Mouse (Mus musculus) lung, postnatal 0 days (tissue): Measurements from ENCODE around the gene Gm21983. TPM values are rescaled to one million over a fixed set of nuclear protein-coding genes. Genes with fewer than 3 reads are reported as not detected.

Experiments
- ATAC-seq: fragments of 200-750 bp; cut with Nextera tagmentation; 2 replicates; pipeline ENCODE4 v1.8.0; 2017; ENCODE audit warnings: moderate library complexity
- DNase-seq: peaks from one replicate; pipeline ENCODE4 v3.0.0-alpha.2; 2016; ENCODE audit warnings: low spot score
- H3K27ac ChIP-seq: fragments of 300-500 bp; sonication (generic); 2 replicates; pipeline ENCODE4 v1.5.1; 2014; ENCODE audit warnings: antibody characterized with exemption, mild to moderate bottlenecking, low read length, mixed read lengths
- H3K27me3 ChIP-seq: fragments of 300-500 bp; sonication (generic); replicated peaks from 2 replicates; pipeline ENCODE4 v1.6.1; 2014; ENCODE audit warnings: low read length, mixed read lengths; ENCODE audit not compliant: insufficient read depth
- H3K36me3 ChIP-seq: fragments of 300-500 bp; sonication (generic); 2 replicates; pipeline ENCODE4 v1.6.1; 2014; ENCODE audit warnings: low read length, mixed read lengths; ENCODE audit not compliant: insufficient read depth
- H3K4me1 ChIP-seq: fragments of 300-500 bp; sonication (generic); 2 replicates; pipeline ENCODE4 v1.6.1; 2014; ENCODE audit warnings: antibody characterized with exemption, low read depth, low read length, mixed read lengths; ENCODE audit not compliant: insufficient read depth
- H3K4me2 ChIP-seq: fragments of 300-500 bp; sonication (generic); replicated peaks from 2 replicates; pipeline ENCODE4 v1.6.1; 2014; ENCODE audit warnings: low read depth, mild to moderate bottlenecking, low read length, moderate library complexity, mixed read lengths
- H3K4me3 ChIP-seq: fragments of 300-500 bp; sonication (generic); 2 replicates; pipeline ENCODE4 v1.5.1; 2014; ENCODE audit warnings: low read depth, low read length
- H3K9ac ChIP-seq: fragments of 300-500 bp; sonication (generic); replicated peaks from 2 replicates; pipeline ENCODE4 v1.6.1; 2014; ENCODE audit warnings: low read depth, mild to moderate bottlenecking
- H3K9me3 ChIP-seq: fragments of 300-500 bp; sonication (generic); 2 replicates; pipeline ENCODE4 v1.6.1; 2016; ENCODE audit warnings: low read length, mixed read lengths
- CTCF ChIP-seq: IDR thresholded peaks from 2 replicates; pipeline ENCODE4 v1.5.1; 2016; ENCODE audit warnings: antibody characterized with exemption, mild to moderate bottlenecking
- EP300 ChIP-seq: IDR thresholded peaks from 2 replicates; pipeline ENCODE4 v1.6.1; 2016; ENCODE audit warnings: antibody characterized with exemption, mild to moderate bottlenecking, control low read depth
- WGBS: fragments of 180-500 bp; shearing (Covaris S2); extraction: QIAGEN DNeasy Blood & Tissue Kit; methylation state at CpG from one replicate; pipeline ENCODE4 v1.1.7; 2014; 5-methylcytosine and 5-hydroxymethylcytosine counted together
- polyA plus RNA-seq: library from polyadenylated mRNA; unstranded; fragments of >200 nt; fragmentation: Nextera tagmentation; extraction: Ambion mirVana; gene quantifications from 2 replicates; pipeline ENCODE4 v1.2.1, GENCODE M21; 2015

Gm21983 gene
- polyA plus RNA-seq, 1 experiment from 2014 or later = not detected

GRCm38 (mm10) chr7:27193731-27194130 lies 12.8 kb upstream of the Gm21983 start:
- no peak for ATAC-seq
- 0 out of 2 replicates have a peak, but pooled peaks cover 8% of the 10 kb centered on the region for H3K4me1 ChIP-seq
- H3K36me3 ChIP-seq = peaks cover 29% of the 10 kb centered on the region
- no peaks in the 10 kb centered on the region for H3K27me3 ChIP-seq
- no peak for DNase-seq
- H3K4me2 ChIP-seq = no peak overlapping the region
- no peak overlapping the region for H3K27ac ChIP-seq
- no peaks in the 10 kb centered on the region for H3K9me3 ChIP-seq
- TF ChIP-seq EP300 (no peak), CTCF (no peak)
- no peak overlapping the region for H3K9ac ChIP-seq
- H3K4me3 ChIP-seq = no peak overlapping the region
- 70% methylated on average over 4 of the region's 4 CpGs for WGBS

- Histone ChIP-seq H3K4me3 (no peak overlapping the region), H3K36me3 (peaks cover 38% of the 10 kb centered on the region), H3K4me2 (no peak overlapping the region), H3K9ac (no peak overlapping the region), H3K27me3 (no peaks in the 10 kb centered on the region), H3K27ac (no peak overlapping the region), H3K4me1 (0 out of 2 replicates have a peak, but pooled peaks cover 8% of the 10 kb centered on the region), H3K9me3 (no peaks in the 10 kb centered on the region)
- DNase-seq (no peak), ATAC-seq (no peak)
- 97% methylated on average over 5 of the region's 5 CpGs for WGBS
- TF ChIP-seq CTCF (no peak), EP300 (no peak)
Measured at GRCm38 (mm10) chr7:27192434-27192833, 11.5 kb upstream of the Gm21983 start.

- TF ChIP-seq CTCF (peak; percentile 47), EP300 (no peak)
- no peak overlapping the region for H3K4me2 ChIP-seq
- no peaks in the 10 kb centered on the region for H3K27me3 ChIP-seq
- DNase-seq (no peak), ATAC-seq (0 out of 2 replicates have a peak, but pooled peaks have one; percentile 23)
- peaks cover 44% of the 10 kb centered on the region for H3K36me3 ChIP-seq
- no peak overlapping the region for H3K9ac ChIP-seq
- H3K4me1 ChIP-seq = no peaks in the 10 kb centered on the region
- 98% methylated on average over 10 of the region's 10 CpGs for WGBS
- H3K27ac ChIP-seq = no peak overlapping the region
- H3K9me3 ChIP-seq = no peaks in the 10 kb centered on the region
- no peak overlapping the region for H3K4me3 ChIP-seq
Measured at GRCm38 (mm10) chr7:27189271-27189931, 8.5 kb upstream of the Gm21983 start.

GRCm38 (mm10) chr7:27185986-27186385 lies 5.1 kb upstream of the Gm21983 start:
- peaks cover 36% of the 10 kb centered on the region for H3K36me3 ChIP-seq
- WGBS = 95% methylated on average over 5 of the region's 5 CpGs
- ATAC-seq (no peak), DNase-seq (no peak)
- H3K9ac ChIP-seq = no peak overlapping the region
- H3K4me3 ChIP-seq = no peak overlapping the region
- TF ChIP-seq EP300 (no peak), CTCF (no peak)
- H3K27me3 ChIP-seq = no peaks in the 10 kb centered on the region
- no peak overlapping the region for H3K27ac ChIP-seq
- no peaks in the 10 kb centered on the region for H3K9me3 ChIP-seq
- H3K4me2 ChIP-seq = no peak overlapping the region
- no peaks in the 10 kb centered on the region for H3K4me1 ChIP-seq

- peak; percentile 15; the same call in 1 of the 2 replicates for ATAC-seq
- H3K36me3 ChIP-seq = peaks cover 26% of the 10 kb centered on the region
Measured at GRCm38 (mm10) chr7:27184964-27185363, 4.1 kb upstream of the Gm21983 start.

GRCm38 (mm10) chr7:27182498-27182897 lies 1.6 kb upstream of the Gm21983 start:
- no peaks in the 10 kb centered on the region for H3K9me3 ChIP-seq
- WGBS = 43% methylated on average over 1 of the region's 1 CpGs
- TF ChIP-seq CTCF (no peak), EP300 (no peak)
- DNase-seq (no peak), ATAC-seq (no peak)
- no peak overlapping the region for H3K27ac ChIP-seq
- no peak overlapping the region for H3K4me3 ChIP-seq
- no peaks in the 10 kb centered on the region for H3K27me3 ChIP-seq
- H3K4me1 ChIP-seq = peaks cover 8% of the 10 kb centered on the region; the same call in 1 of the 2 replicates
- no peak overlapping the region for H3K4me2 ChIP-seq
- 0 out of 2 replicates have a peak, but pooled peaks cover 6% of the 10 kb centered on the region for H3K36me3 ChIP-seq
- H3K9ac ChIP-seq = no peak overlapping the region

More at GRCm38 (mm10) chr7:27184964-27185363, 4.1 kb upstream of the Gm21983 start:
- 45% methylated on average over 3 of the region's 3 CpGs for WGBS
- Histone ChIP-seq H3K4me3 (no peak overlapping the region), H3K9me3 (no peaks in the 10 kb centered on the region), H3K27ac (no peak overlapping the region), H3K27me3 (no peaks in the 10 kb centered on the region), H3K4me1 (no peaks in the 10 kb centered on the region), H3K9ac (no peak overlapping the region), H3K4me2 (no peak overlapping the region)
- no peak for TF ChIP-seq EP300
- TF ChIP-seq CTCF = peak; percentile 82
- DNase-seq = no peak
